Mouse (Mus musculus) megakaryocyte, embryonic 14.5 days (primary cell): Measurements from ENCODE around the gene Shld1. TPM values are rescaled to one million over a fixed set of nuclear protein-coding genes. Genes with fewer than 3 reads are reported as not detected.

ENCODE experiments used
- H3K27me3 ChIP-seq: replicated peaks from 2 replicates; pipeline ENCODE3; 2012; ENCODE audit warnings: inconsistent platforms
- H3K36me3 ChIP-seq: replicated peaks from 2 replicates; pipeline ENCODE3; 2012; ENCODE audit warnings: low read length, inconsistent platforms, mixed read lengths
- H3K4me1 ChIP-seq: 2 replicates; pipeline ENCODE4 v1.6.1; 2012; ENCODE audit warnings: inconsistent platforms
- H3K4me3 ChIP-seq: replicated peaks from 2 replicates; pipeline ENCODE3; 2012; ENCODE audit warnings: moderate library complexity, mild to moderate bottlenecking, inconsistent platforms
- H3K9me3 ChIP-seq: 2 replicates; pipeline ENCODE4 v1.6.1; 2012; ENCODE audit warnings: inconsistent platforms
- FLI1 ChIP-seq: IDR thresholded peaks from 2 replicates; pipeline ENCODE4 v1.6.1; 2012; ENCODE audit warnings: low read length, inconsistent platforms, mixed read lengths
- GATA1 ChIP-seq: IDR thresholded peaks from 3 replicates; pipeline ENCODE4 v1.6.1; 2012; ENCODE audit warnings: mixed read lengths, low read length, inconsistent platforms, borderline replicate concordance
- polyA plus RNA-seq: library from polyadenylated mRNA; stranded (reverse); fragments of >175 nt; gene quantifications from 2 replicates; pipeline ENCODE4 v1.2.3, GENCODE M21; 2012; ENCODE audit warnings: low replicate concordance; ENCODE audit not compliant: insufficient read depth

Gene Shld1
- polyA plus RNA-seq, 1 experiment, result not detected

DNA sequence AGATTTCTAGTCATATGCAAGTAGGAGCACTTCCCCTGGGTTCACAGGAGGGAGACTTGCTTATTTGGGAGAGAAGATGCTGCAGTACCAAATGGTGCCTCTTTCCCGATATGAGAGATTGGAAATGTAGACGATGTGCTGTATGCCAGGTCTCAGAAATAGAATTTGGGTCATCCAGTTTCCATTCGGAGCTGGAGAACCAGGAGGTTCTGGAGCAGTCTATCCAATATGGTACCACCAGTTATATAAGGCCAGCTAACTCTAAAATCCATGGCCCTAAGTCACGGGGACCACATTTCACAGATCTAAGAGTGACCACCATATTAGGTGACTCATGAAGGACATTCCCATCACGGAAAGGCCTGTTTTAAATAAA is 30.8 kb downstream of the Shld1 start:
- Histone ChIP-seq H3K4me3 (no peak overlapping the region), H3K4me1 (peaks cover 26% of the 10 kb centered on the region), H3K9me3 (peaks cover 3% of the 10 kb centered on the region; the same call in 1 of the 2 replicates), H3K27me3 (no peaks in the 10 kb centered on the region), H3K36me3 (no peaks in the 10 kb centered on the region)
- no peak for TF ChIP-seq FLI1
- no peak for TF ChIP-seq GATA1

DNA sequence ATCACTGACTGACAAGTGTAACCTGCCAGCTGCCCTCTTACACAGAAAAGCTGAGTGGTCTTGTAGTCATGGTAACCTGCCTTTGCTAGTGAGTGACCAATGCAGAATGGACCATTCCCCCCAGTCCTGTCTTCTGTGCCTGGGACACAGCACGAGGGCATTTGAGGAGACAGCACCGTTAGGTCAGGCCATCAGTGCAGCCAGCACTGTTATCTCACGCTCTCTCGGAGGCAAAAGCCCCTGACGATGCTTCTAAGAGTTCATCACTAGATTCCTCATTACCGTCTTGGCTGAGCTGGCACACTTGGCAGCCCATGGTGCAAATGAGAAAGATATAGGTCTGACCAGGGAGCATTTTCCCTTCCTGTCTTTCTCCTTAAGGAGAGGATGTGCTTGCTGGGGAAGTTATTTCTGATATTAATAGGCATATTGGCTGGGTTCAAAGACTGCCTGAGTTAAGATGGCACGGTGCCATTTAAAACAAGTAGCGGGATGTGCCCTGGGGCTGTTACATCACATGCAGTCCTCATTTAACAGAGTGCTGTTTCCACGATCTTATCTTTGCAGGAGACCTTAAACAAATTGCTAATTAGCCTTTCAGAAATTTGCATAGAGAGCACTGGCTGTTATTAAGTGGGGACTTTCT is 34.3 kb downstream of the Shld1 start:
- TF ChIP-seq FLI1, result no peak
- no peak for TF ChIP-seq GATA1
- peaks cover 3% of the 10 kb centered on the region for H3K36me3 ChIP-seq
- no peak overlapping the region for H3K4me3 ChIP-seq
- H3K27me3 ChIP-seq, result no peaks in the 10 kb centered on the region
- H3K4me1 ChIP-seq, result peaks cover 38% of the 10 kb centered on the region
- H3K9me3 ChIP-seq, result no peaks in the 10 kb centered on the region

DNA sequence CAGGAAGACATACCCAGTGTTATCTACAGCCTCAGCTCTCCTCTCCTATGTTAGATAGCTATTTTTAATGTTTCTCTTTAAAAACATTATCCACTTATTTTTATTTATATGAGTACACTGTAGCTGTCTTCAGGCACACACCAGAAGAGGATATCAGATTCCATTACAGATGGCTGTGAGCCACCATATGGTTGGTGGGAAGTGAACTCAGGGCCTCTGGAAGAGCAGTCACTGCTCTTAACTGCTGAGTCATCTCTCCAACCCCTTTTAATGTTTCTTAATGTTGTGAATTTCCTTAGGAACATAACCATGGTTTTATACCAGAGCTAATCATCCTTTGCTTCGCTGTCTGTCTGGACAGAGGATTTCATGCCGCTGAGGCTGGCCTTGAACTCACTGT is 35.1 kb downstream of the Shld1 start:
- H3K36me3 ChIP-seq, result peaks cover 3% of the 10 kb centered on the region
- H3K27me3 ChIP-seq, result no peaks in the 10 kb centered on the region
- no peaks in the 10 kb centered on the region for H3K9me3 ChIP-seq
- no peak for TF ChIP-seq GATA1
- TF ChIP-seq FLI1, result no peak
- H3K4me1 ChIP-seq, result peaks cover 36% of the 10 kb centered on the region
- H3K4me3 ChIP-seq, result no peak overlapping the region

DNA sequence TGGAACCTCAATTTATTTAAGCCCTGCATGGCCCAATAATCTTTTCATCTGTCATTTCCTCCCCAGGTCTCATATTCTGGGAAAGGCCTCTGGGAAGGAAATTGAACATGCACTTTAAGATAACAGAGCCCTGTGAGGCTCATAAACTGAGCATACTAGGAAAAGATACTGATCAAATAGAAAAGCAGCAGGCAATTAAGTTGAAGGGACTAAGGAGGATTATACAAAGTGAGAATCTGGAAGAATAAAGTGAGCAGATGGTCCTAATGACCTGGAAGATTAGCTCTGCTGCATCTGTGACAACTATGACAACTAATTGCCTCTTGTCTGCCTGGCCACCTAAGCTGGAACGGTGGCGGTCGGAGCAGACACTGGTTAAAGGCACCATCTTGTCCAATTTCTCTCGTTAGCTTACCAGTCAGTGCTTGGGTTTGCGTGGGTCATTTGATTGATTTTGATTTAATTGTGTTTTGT is 37.3 kb downstream of the Shld1 start:
- H3K36me3 ChIP-seq, result peaks cover 3% of the 10 kb centered on the region
- H3K27me3 ChIP-seq, result peaks cover 2% of the 10 kb centered on the region
- no peak for TF ChIP-seq GATA1
- TF ChIP-seq FLI1, result no peak
- no peaks in the 10 kb centered on the region for H3K9me3 ChIP-seq
- H3K4me1 ChIP-seq, result peaks cover 36% of the 10 kb centered on the region
- no peak overlapping the region for H3K4me3 ChIP-seq

DNA sequence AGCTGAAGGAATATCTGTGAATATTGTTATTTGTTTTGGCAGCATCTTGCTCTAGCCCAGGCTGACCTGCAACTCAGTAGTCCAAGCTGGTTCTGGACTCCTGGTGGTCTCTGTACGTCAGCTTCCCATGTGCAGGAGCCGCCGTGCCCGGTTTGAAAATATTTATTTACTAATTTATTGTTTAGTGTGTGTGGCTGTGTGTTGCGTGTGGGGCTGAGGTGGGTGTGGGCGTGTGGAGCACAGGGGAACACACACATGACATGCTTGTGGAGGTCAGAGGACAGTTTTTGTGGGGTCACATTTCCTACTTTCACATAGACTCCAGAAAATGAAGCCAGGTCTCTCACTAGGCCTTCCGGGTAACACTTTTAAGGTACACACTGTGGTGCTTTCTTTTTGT is 37.8 kb downstream of the Shld1 start:
- Histone ChIP-seq H3K9me3 (no peaks in the 10 kb centered on the region), H3K4me3 (no peak overlapping the region), H3K36me3 (peaks cover 3% of the 10 kb centered on the region), H3K27me3 (peaks cover 3% of the 10 kb centered on the region), H3K4me1 (peaks cover 36% of the 10 kb centered on the region)
- TF ChIP-seq FLI1, result no peak
- no peak for TF ChIP-seq GATA1

DNA sequence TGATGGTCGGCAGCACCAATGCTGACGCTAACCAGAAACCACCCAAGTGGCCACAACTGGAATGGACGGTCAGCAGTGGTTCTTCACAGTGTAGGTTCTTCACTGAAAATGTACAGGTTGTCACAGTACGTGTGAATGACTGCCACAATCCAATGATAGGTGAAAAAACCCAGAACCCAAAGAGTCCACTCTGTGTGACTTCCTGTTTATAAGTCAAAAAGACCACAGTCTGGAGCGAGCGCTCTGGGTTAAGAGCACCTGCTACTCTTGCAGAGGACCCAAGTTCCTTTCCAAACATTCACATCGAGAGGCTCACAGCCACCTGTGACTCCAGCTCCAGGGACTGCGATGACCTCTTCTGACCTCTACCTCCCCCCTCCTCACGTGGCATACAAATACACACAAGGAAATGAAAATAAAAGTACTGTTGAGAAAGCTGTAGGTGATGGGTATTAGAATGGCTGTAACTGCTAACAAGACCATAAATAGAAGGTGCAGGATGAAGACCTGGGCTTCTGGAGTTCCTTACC is 38.7 kb downstream of the Shld1 start:
- Histone ChIP-seq H3K9me3 (no peaks in the 10 kb centered on the region), H3K4me3 (no peak overlapping the region), H3K27me3 (peaks cover 3% of the 10 kb centered on the region), H3K4me1 (peaks cover 33% of the 10 kb centered on the region), H3K36me3 (peaks cover 3% of the 10 kb centered on the region)
- TF ChIP-seq GATA1 (no peak), FLI1 (no peak)

DNA sequence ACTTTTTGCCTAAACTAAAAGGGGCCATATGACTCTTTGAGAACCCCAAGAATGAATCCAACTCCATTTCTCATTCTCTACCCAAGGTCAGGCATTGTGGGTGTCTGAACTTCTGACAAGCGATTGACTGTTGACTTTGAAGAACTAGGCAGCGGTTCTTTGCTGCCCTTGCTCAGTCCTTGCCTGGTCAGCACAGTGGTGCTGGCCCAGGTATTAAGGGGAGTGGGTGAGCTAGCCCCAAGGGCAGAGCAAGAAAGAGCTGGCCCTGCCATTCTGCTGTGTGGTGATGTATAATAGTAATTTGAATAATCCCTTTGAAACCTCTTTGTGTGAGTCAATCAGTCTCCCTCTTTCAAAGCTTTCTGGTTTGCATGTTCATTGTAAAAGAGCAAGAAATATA is 39.4 kb downstream of the Shld1 start:
- no peaks in the 10 kb centered on the region for H3K9me3 ChIP-seq
- no peak for TF ChIP-seq GATA1
- no peak for TF ChIP-seq FLI1
- peaks cover 3% of the 10 kb centered on the region for H3K36me3 ChIP-seq
- H3K4me1 ChIP-seq, result peaks cover 28% of the 10 kb centered on the region
- peaks cover 3% of the 10 kb centered on the region for H3K27me3 ChIP-seq
- no peak overlapping the region for H3K4me3 ChIP-seq

DNA sequence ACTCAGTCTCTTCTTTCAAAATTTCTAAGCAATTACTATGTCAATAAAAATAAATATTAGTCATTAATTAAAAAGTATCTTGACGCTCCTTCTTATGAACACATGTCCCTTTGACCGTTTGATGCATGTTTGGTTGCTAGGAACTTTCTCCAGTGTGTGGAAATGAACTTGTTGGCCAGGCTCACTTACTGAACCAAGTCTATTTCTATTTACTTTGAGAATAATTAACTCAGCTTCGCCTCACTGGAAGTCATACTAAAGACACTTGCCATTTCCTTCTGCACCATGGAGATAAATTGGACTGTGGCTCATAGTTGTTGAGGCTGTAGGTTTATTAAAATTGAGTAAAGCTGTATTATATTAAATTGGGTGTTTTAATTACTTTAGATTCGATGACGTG is 46.2 kb downstream of the Shld1 start:
- no peaks in the 10 kb centered on the region for H3K4me1 ChIP-seq
- no peak overlapping the region for H3K4me3 ChIP-seq
- peaks cover 15% of the 10 kb centered on the region for H3K9me3 ChIP-seq

DNA sequence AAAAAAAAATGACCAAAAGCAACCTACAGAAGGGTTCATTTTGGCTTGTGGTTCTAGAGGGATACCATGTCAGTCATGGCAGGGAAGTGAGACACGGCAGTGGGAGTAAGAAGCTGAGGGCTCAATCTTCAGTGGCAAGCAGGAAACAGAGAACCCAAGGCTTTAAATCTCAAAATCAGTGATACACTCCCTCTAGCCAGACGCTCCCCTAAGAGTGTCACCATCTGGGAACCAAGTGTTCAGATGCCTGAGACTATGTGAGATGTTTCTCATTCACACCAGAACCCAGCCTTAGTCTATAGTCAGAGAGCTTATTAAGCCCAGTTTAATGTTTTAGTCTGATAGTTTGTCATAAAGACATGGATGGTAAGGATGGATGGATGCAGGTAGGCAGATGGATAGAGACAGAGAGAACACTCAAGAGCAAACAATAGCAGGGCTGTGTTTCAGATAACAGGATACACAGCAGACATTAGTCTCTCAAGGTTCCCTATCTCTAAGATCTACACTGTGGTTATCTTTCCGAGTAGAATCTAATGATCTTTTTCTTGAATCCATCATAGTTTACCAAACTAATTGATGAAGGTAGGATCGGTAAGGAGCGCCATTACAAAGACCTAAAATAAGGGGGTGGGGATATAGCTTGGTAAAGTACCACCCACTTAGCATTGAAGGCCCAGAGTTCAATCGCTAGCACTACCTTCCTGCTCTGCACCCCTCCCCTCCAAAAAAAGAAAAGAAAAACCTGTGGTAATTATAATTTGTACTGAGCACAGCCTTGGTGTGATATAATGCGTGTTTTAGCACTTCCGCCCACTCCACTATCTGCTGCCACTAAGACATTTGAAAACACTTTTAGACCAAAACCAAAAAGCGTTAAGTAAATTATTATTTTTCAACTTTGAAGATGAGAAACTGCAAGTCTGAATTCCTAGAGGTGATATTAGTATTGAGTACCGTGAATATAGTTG is 47.2 kb downstream of the Shld1 start:
- H3K4me1 ChIP-seq, result no peaks in the 10 kb centered on the region
- no peaks in the 10 kb centered on the region for H3K36me3 ChIP-seq
- TF ChIP-seq FLI1, result no peak
- peaks cover 15% of the 10 kb centered on the region for H3K9me3 ChIP-seq
- H3K27me3 ChIP-seq, result peaks cover 3% of the 10 kb centered on the region
- no peak overlapping the region for H3K4me3 ChIP-seq

More for the DNA sequence above, 46.2 kb downstream of the Shld1 start:
- peaks cover 3% of the 10 kb centered on the region for H3K27me3 ChIP-seq
- TF ChIP-seq GATA1 (no peak), FLI1 (no peak)
- H3K36me3 ChIP-seq, result no peaks in the 10 kb centered on the region
